Mouse (Mus musculus) embryonic facial prominence, embryonic 14.5 days (tissue): Measurements from ENCODE around the gene Neurl4. TPM values are rescaled to one million over a fixed set of nuclear protein-coding genes. Genes with fewer than 3 reads are reported as not detected.
A peak's percentile ranks its signal among the peaks of the same experiment; 100 is the strongest.

ENCODE experiments used
- ATAC-seq: fragments of 200-750 bp; cut with Nextera tagmentation; 2 replicates; pipeline ENCODE4 v1.8.0; 2017; ENCODE audit warnings: low read depth, moderate number of reproducible peaks, moderate TSS enrichment
- DNase-seq: peaks from one replicate; pipeline ENCODE4 v3.0.0-alpha.2; 2015; ENCODE audit warnings: low spot score
- H3K27ac ChIP-seq: fragments of 300-500 bp; sonication (generic); replicated peaks from 2 replicates; pipeline ENCODE4 v1.5.1; 2014; ENCODE audit warnings: low read depth, mild to moderate bottlenecking, low read length, moderate library complexity
- H3K27me3 ChIP-seq: fragments of 300-500 bp; sonication (generic); replicated peaks from 2 replicates; pipeline ENCODE4 v1.6.1; 2014; ENCODE audit warnings: low read length; ENCODE audit not compliant: control insufficient read depth, insufficient read depth
- H3K36me3 ChIP-seq: fragments of 300-500 bp; sonication (generic); 2 replicates; pipeline ENCODE4 v1.6.1; 2014; ENCODE audit warnings: low read length, mixed read lengths; ENCODE audit not compliant: control insufficient read depth, insufficient read depth
- H3K4me1 ChIP-seq: fragments of 300-500 bp; sonication (generic); 2 replicates; pipeline ENCODE4 v1.6.1; 2014; ENCODE audit warnings: antibody characterized with exemption, low read length; ENCODE audit not compliant: control insufficient read depth, insufficient read depth
- H3K4me2 ChIP-seq: fragments of 300-500 bp; sonication (generic); 2 replicates; pipeline ENCODE4 v1.6.1; 2014; ENCODE audit warnings: low read depth, mild to moderate bottlenecking, low read length, moderate library complexity, mixed read lengths
- H3K4me3 ChIP-seq: fragments of 300-500 bp; sonication (generic); 2 replicates; pipeline ENCODE4 v1.5.1; 2014; ENCODE audit warnings: low read depth, mild to moderate bottlenecking, low read length
- H3K9ac ChIP-seq: fragments of 300-500 bp; sonication (generic); 2 replicates; pipeline ENCODE4 v1.6.1; 2014; ENCODE audit warnings: low read depth, mild to moderate bottlenecking, low read length, moderate library complexity, mixed read lengths
- H3K9me3 ChIP-seq: fragments of 300-500 bp; sonication (generic); 2 replicates; pipeline ENCODE4 v1.6.1; 2016; ENCODE audit warnings: low read length; ENCODE audit not compliant: control insufficient read depth
- WGBS: fragments of 180-500 bp; shearing (Covaris S2); extraction: QIAGEN DNeasy Blood & Tissue Kit; methylation state at CpG from one replicate; pipeline ENCODE4 v1.1.7; 2014; 5-methylcytosine and 5-hydroxymethylcytosine counted together
- polyA plus RNA-seq: library from polyadenylated mRNA; unstranded; fragments of >200 nt; fragmentation: Nextera tagmentation; extraction: Ambion mirVana; gene quantifications from 2 replicates; pipeline ENCODE4 v1.2.1, GENCODE M21; 2014

Gene Neurl4
- polyA plus RNA-seq, 1 experiment from 2014 or later = 10.3 TPM

DNA sequence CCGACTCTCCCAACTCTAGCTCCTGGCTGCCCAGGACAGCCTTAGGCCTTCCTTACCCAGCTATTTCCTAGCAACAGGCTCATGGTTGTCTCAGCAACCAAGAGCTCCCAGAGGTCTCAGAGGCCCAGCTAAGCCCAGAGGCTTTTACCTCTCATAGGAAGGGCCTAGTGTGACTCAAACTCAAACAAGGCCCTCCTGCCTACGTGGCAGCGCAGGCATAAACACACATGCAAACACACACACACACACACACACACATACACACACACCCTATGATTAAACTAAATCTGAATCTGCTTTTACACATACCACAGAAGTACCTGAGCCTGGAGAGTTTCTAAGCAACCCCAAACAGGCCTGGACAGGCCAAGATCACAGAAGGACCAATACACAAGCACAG is 22.5 kb upstream of the Neurl4 start:
- Histone ChIP-seq H3K4me1 (peaks cover 39% of the 10 kb centered on the region), H3K27me3 (no peaks in the 10 kb centered on the region), H3K4me3 (no peak overlapping the region), H3K9ac (no peak overlapping the region), H3K4me2 (0 out of 2 replicates have a peak overlapping the region, but pooled peaks have one; percentile 92), H3K36me3 (no peaks in the 10 kb centered on the region), H3K27ac (no peak overlapping the region; the same call in 1 of the 2 replicates), H3K9me3 (no peaks in the 10 kb centered on the region)
- WGBS = 76% methylated on average over 3 of the region's 3 CpGs
- ATAC-seq = no peak
- DNase-seq = no peak

DNA sequence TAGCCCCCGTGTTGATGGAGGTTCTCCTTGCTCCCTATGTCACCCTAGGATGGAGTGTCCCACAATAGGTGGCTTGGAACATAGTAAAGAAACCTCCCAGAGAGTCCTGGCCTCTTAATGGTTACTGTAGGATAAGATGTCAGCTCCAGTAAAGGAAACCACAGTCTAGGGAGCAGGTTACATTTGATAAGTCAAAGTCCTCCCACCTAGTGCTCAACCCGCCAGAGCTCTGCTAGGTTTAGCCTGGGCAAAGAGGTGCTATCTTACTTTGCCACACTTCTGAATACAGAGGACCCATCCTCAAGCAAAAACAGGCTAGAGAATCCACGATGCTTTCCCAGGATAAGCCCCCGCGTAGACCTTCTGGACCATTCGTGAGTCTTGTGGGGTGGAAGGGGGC is 21.9 kb upstream of the Neurl4 start:
- Histone ChIP-seq H3K27me3 (no peaks in the 10 kb centered on the region), H3K4me2 (peak overlapping the region; percentile 92; the same call in 1 of the 2 replicates), H3K36me3 (no peaks in the 10 kb centered on the region), H3K27ac (0 out of 2 replicates have a peak overlapping the region, but pooled peaks have one; percentile 13), H3K9ac (no peak overlapping the region; the same call in none of the 2 replicates), H3K4me3 (no peak overlapping the region), H3K9me3 (no peaks in the 10 kb centered on the region), H3K4me1 (peaks cover 39% of the 10 kb centered on the region)
- WGBS = 89% methylated on average over 6 of the region's 6 CpGs
- no peak for DNase-seq
- ATAC-seq = no peak

DNA sequence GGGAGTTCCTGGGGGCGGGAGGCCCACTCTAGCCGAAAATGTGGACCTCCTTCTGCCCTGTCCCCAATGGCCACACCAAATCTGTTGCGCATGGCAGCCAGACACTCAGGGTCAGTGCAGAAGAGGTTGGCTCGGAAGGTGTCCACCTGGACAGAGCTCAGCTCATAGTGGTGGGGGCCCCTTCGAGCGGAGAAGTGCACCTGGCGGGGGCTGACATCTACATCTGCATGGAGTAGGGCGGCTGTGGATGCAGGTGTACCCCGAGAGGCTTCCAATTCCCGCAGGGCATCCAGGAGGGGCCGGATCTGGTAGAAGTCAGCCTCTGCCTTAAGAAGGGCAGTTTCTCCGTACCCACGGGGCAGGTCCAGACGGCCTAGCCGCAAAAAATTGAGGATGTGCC is 21.2 kb upstream of the Neurl4 start:
- Histone ChIP-seq H3K4me2 (peak overlapping the region; percentile 92), H3K27ac (peak overlapping the region; percentile 53; the same call in 1 of the 2 replicates), H3K9ac (peak overlapping the region; percentile 72), H3K27me3 (no peaks in the 10 kb centered on the region), H3K9me3 (no peaks in the 10 kb centered on the region), H3K4me3 (peak overlapping the region; percentile 56), H3K36me3 (no peaks in the 10 kb centered on the region), H3K4me1 (peaks cover 39% of the 10 kb centered on the region)
- ATAC-seq (no peak), DNase-seq (no peak)
- WGBS = 40% methylated on average over 11 of the region's 15 CpGs

DNA sequence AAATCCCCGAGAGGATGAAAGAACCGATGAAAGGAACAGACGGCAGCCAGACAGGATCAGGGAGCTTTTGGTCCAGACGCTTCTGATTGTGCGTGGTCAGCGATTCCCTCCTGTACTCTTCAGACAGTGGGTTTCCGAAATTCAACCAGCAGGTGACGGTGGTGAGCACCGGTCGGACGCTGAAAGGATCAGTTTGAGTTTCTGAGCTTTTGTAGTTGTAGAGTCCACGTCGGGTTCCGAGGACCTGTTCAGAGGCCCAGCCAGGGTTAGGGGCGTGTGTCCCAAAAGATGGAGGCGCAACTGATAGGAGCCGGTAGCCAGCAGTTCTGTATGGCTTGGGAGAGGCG is 20.4 kb upstream of the Neurl4 start:
- ATAC-seq (peak; percentile 66), DNase-seq (peak; percentile 87)
- Histone ChIP-seq H3K9ac (peak overlapping the region; percentile 72), H3K36me3 (no peaks in the 10 kb centered on the region), H3K27me3 (no peaks in the 10 kb centered on the region), H3K4me2 (peak overlapping the region; percentile 92), H3K27ac (peak overlapping the region; percentile 91), H3K9me3 (no peaks in the 10 kb centered on the region), H3K4me3 (peak overlapping the region; percentile 56), H3K4me1 (peaks cover 39% of the 10 kb centered on the region)
- under 1% methylated on average over 18 of the region's 18 CpGs for WGBS

DNA sequence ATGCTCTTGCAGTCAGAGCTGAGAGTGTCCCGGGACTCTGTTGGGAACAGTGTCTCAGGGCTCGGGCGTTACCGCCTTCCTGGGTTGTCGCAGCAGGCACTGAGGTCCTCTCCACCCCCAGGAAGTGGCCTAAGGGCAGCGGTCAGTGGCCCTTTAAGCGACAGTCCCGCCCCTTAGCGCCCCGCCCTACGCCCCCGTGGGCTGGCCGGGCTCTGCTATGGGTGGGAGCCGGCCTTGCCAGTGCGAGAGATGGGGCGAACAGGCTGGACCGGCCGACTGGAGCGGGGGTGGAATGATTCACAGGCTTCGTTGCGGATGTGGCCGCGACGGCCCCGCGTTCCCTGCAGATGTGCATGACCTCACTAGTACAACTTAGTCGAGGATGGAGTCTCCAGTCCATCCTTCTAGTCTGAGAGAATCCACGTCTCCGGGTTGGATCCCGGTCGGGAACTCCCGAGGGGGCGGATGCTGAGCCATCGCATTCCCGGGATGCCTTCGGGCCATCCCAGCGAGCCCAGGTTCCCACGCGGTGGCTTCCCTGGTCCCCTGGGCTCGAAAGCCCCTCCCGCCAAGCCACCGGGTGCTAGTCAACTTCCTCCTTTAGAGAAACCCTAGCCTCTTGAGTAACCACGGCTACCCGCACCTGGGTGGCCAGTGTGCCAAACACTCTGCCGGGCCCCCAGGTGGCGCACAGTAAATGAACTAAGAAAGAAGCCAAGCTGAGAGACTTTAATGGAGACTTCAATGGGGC is 19.8 kb upstream of the Neurl4 start, which contains the start of gene Kctd11:
Gene Kctd11 (minus strand): TSS at position 554 of the 751 bp plus-strand sequence.
- ATAC-seq = peak; percentile 88
- Histone ChIP-seq H3K27ac (peak within 1 kb of the TSS; percentile 91), H3K36me3 (no peaks in the 10 kb centered on the region), H3K4me2 (peak within 1 kb of the TSS; percentile 92), H3K9ac (peak within 1 kb of the TSS; percentile 72), H3K9me3 (no peaks in the 10 kb centered on the region), H3K4me1 (peaks cover 38% of the 10 kb centered on the region), H3K4me3 (peak within 1 kb of the TSS; percentile 56), H3K27me3 (no peaks in the 10 kb centered on the region)
- peak; percentile 90 for DNase-seq
- under 1% methylated on average over 35 of the region's 46 CpGs for WGBS

DNA sequence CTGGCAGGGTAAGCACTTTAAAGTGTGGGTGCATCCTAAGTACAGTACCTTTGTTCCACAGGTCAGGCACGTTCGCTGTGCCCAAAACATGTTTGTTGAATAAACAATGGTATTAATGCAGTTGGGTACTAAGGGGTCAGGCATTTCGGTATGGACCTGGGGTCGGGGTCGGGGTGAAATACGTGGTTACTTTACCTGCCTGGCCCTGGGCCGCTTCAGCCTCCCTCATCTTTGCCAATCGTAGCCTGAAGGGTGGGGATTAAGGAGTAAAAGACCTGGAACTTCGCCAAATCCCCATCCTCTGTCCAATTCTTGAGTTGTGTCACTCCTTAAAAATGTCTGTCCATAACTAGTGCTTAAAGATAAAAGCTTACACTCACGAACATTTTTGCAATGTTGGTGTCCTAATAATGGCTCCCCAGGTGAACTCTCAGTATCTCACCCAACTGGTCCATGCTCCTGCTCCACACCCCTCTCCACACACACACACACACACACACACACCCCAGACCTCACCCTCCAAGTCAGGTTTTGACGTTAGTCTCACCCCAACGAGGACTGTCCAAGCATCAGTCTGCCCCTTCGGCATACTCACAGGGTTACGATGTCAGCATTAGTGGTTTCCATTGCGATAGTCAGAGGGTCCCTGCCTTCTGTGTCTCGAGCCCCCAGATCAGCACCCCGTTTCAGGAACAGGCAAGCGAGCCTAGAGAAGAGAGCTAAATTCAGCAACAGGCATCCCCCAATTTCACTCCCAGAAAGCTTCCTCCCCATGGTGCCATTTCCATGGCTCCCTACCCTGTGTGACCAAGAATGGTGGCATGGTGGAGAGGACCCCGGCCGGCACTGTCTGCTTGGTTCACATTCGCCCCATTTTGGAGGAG is 18.8 kb upstream of the Neurl4 start:
- Histone ChIP-seq H3K4me1 (peaks cover 30% of the 10 kb centered on the region), H3K9ac (peak overlapping the region; percentile 72), H3K27me3 (no peaks in the 10 kb centered on the region), H3K36me3 (no peaks in the 10 kb centered on the region), H3K4me2 (peak overlapping the region; percentile 92), H3K4me3 (peak overlapping the region; percentile 56), H3K9me3 (no peaks in the 10 kb centered on the region), H3K27ac (peak overlapping the region; percentile 91)
- WGBS = 51% methylated on average over 21 of the region's 21 CpGs
- DNase-seq = no peak
- no peak for ATAC-seq

DNA sequence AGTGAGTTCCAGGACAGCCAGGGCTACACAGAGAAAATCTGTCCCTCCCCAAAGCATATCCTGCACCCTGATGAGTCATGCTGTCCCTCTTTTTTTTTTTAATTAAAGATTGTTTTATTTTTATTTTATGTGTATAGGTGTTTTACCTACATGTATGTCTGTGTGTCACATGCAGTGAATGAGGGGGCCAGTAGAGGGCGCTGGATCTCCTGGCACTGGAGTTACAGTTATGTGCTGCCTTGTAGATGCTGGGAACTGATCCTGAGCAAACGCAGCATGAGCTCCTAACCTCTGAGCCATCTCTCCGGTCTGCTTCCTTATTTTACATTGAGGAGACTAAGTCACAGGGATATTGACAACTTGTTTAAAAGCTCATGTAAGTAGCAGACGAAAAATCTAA is 17.8 kb upstream of the Neurl4 start:
- H3K36me3 ChIP-seq = no peaks in the 10 kb centered on the region
- WGBS = 63% methylated on average over 4 of the region's 4 CpGs
- H3K9me3 ChIP-seq = no peaks in the 10 kb centered on the region
- H3K4me2 ChIP-seq = no peak overlapping the region
- H3K4me3 ChIP-seq = no peak overlapping the region
- no peak overlapping the region for H3K27ac ChIP-seq
- H3K9ac ChIP-seq = no peak overlapping the region
- peaks cover 24% of the 10 kb centered on the region for H3K4me1 ChIP-seq
- ATAC-seq = no peak
- no peak for DNase-seq
- no peaks in the 10 kb centered on the region for H3K27me3 ChIP-seq

DNA sequence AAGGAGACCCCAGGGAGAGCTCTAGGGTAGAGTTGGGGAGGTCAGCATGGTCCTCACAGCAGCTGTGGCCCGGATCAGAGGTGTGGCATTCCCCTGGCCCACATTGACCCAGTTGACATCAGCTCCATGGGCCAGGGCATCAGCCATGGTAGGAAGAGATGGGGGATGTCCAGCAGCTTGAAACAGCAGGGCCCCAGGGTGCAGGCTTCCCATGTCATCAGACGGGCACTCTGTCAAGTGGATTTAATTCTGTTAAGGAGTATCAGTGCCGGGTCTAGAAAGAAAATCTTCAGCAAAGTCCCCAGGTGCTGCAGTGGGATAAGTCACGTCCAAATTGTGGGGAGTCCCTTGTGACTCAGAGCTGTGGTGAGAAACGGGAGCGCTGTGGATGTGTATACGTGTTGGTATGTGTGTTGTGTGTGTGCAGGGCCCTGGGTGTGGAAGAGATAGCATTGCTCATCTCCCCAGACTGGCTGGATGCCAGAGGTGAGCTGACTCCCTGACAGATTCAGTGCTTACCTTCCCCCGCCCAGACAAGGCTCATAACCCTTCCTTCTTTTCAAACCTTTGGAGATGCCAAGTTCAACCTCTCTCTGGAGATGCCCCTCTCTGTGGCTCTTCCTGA is 17.2 kb upstream of the Neurl4 start:
- no peak overlapping the region for H3K27ac ChIP-seq
- no peak overlapping the region for H3K4me2 ChIP-seq
- H3K27me3 ChIP-seq = no peaks in the 10 kb centered on the region
- ATAC-seq (no peak), DNase-seq (no peak)
- H3K4me3 ChIP-seq = no peak overlapping the region
- no peaks in the 10 kb centered on the region for H3K9me3 ChIP-seq
- H3K9ac ChIP-seq = no peak overlapping the region
- WGBS = 77% methylated on average over 8 of the region's 8 CpGs
- no peaks in the 10 kb centered on the region for H3K36me3 ChIP-seq
- H3K4me1 ChIP-seq = peaks cover 22% of the 10 kb centered on the region
